Mouse (Mus musculus) neural tube, embryonic 14.5 days (tissue): ENCODE data around the gene Slc7a1. TPM values are rescaled to one million over a fixed set of nuclear protein-coding genes. Genes with fewer than 3 reads are reported as not detected.

Source experiments
- ATAC-seq: fragments of 200-750 bp; cut with Nextera tagmentation; 2 replicates; pipeline ENCODE4 v1.8.0; 2017; ENCODE audit warnings: low read depth, mild to moderate bottlenecking, moderate TSS enrichment, moderate library complexity
- H3K27ac ChIP-seq: fragments of 300-500 bp; sonication (generic); 2 replicates; pipeline ENCODE4 v1.5.1; 2014; ENCODE audit warnings: low read depth, mild to moderate bottlenecking, control low read depth, low read length, moderate library complexity, mixed read lengths
- H3K27me3 ChIP-seq: fragments of 300-500 bp; sonication (generic); 2 replicates; pipeline ENCODE4 v1.6.1; 2014; ENCODE audit warnings: low read length; ENCODE audit not compliant: control insufficient read depth, insufficient read depth
- H3K36me3 ChIP-seq: fragments of 300-500 bp; sonication (generic); 2 replicates; pipeline ENCODE4 v1.6.1; 2014; ENCODE audit warnings: low read length, mixed read lengths; ENCODE audit not compliant: control insufficient read depth, insufficient read depth
- H3K4me1 ChIP-seq: fragments of 300-500 bp; sonication (generic); 2 replicates; pipeline ENCODE4 v1.6.1; 2014; ENCODE audit warnings: low read length; ENCODE audit not compliant: control insufficient read depth, insufficient read depth
- H3K4me2 ChIP-seq: fragments of 300-500 bp; sonication (generic); 2 replicates; pipeline ENCODE4 v1.6.1; 2014; ENCODE audit warnings: mild to moderate bottlenecking, low read depth, low read length, control low read depth
- H3K4me3 ChIP-seq: fragments of 300-500 bp; sonication (generic); 2 replicates; pipeline ENCODE4 v1.5.1; 2014; ENCODE audit warnings: low read depth, low read length, control low read depth, mixed read lengths
- H3K9ac ChIP-seq: fragments of 300-500 bp; sonication (generic); replicated peaks from 2 replicates; pipeline ENCODE4 v1.6.1; 2014; ENCODE audit warnings: low read depth, mild to moderate bottlenecking, control low read depth, low read length, mixed read lengths
- H3K9me3 ChIP-seq: fragments of 300-500 bp; sonication (generic); 2 replicates; pipeline ENCODE4 v1.6.1; 2016; ENCODE audit warnings: low read length; ENCODE audit not compliant: control insufficient read depth
- WGBS: fragments of 180-500 bp; shearing (Covaris S2); extraction: QIAGEN DNeasy Blood & Tissue Kit; methylation state at CpG from one replicate; pipeline ENCODE4 v1.1.7; 2014; 5-methylcytosine and 5-hydroxymethylcytosine counted together
- polyA plus RNA-seq: library from polyadenylated mRNA; unstranded; fragments of >200 nt; fragmentation: Nextera tagmentation; extraction: Ambion mirVana; gene quantifications from 2 replicates; pipeline ENCODE4 v1.2.1, GENCODE M21; 2014

The Slc7a1 gene
- polyA plus RNA-seq = 50.0 and 57.0 TPM in 2 replicates

- ATAC-seq = peak; percentile 96
- Histone ChIP-seq H3K4me2 (peak within 1 kb of the TSS; percentile 89), H3K4me1 (no peaks in the 10 kb centered on the region; the same call in 1 of the 2 replicates), H3K27me3 (no peaks in the 10 kb centered on the region), H3K4me3 (peak within 1 kb of the TSS; percentile 70), H3K27ac (peak within 1 kb of the TSS; percentile 67), H3K36me3 (no peaks in the 10 kb centered on the region), H3K9ac (peak within 1 kb of the TSS; percentile 72), H3K9me3 (no peaks in the 10 kb centered on the region)
- WGBS = 2% methylated on average over 51 of the region's 52 CpGs
These were observed at the start of gene Slc7a1 for GRCm38 (mm10) chr5:148399660-148400443. Gene Slc7a1 (minus strand): TSS chr5:148399904.

DNA sequence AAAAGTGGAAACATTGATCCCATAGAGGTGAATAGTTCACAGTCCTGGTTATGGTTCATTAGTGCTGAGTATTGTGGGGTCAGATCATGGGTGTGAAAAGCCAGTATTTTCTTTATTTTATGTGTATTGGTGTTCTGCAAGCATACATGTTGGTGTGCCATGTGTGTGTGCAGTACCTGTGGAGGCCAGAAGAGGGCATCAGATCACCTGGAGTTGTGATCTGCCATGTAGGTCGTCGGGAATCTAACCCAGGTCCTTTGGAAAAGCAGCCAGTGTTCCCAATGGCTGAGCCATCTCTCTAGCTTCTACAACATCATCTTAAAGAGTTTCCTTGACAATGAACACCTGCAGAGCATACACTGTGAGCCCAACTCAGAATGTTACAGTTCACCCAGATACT is 45.3 kb upstream of the Slc7a1 start:
- no peaks in the 10 kb centered on the region for H3K4me1 ChIP-seq
- no peaks in the 10 kb centered on the region for H3K9me3 ChIP-seq
- 64% methylated on average over 2 of the region's 2 CpGs for WGBS
- ATAC-seq = no peak
- H3K27ac ChIP-seq = no peak overlapping the region
- H3K4me2 ChIP-seq = no peak overlapping the region
- H3K27me3 ChIP-seq = no peaks in the 10 kb centered on the region
- H3K4me3 ChIP-seq = no peak overlapping the region
- H3K36me3 ChIP-seq = no peaks in the 10 kb centered on the region
- no peak overlapping the region for H3K9ac ChIP-seq

GRCm38 (mm10) chr5:148443734-148444133 is 44.0 kb upstream of the Slc7a1 start:
- Histone ChIP-seq H3K4me2 (no peak overlapping the region), H3K4me1 (no peaks in the 10 kb centered on the region), H3K9ac (no peak overlapping the region), H3K4me3 (no peak overlapping the region), H3K36me3 (no peaks in the 10 kb centered on the region), H3K27ac (no peak overlapping the region), H3K27me3 (no peaks in the 10 kb centered on the region), H3K9me3 (no peaks in the 10 kb centered on the region)
- no peak for ATAC-seq
- 71% methylated on average over 5 of the region's 5 CpGs for WGBS

DNA sequence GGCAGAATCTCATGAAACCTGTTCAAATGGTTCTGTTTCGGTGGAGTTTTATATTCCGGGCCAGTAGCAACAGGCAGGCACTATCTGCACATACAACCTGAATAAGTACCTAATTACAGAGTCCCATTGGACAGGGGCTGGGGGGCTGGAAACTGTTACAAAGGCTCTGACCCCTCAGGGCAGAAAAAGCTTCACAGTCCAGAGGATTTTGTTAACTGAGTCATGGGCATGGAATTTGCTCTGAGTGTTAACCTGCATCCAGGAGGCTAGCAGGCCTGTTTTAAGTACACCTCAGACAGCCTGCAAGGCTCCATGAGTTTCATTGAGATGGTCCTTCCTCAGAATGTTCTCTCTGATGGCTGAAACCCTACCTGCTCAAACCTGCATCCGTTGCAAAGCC is 36.0 kb upstream of the Slc7a1 start:
- H3K36me3 ChIP-seq = no peaks in the 10 kb centered on the region
- H3K27me3 ChIP-seq = no peaks in the 10 kb centered on the region
- H3K4me1 ChIP-seq = no peaks in the 10 kb centered on the region
- no peak overlapping the region for H3K4me3 ChIP-seq
- 88% methylated on average over 3 of the region's 3 CpGs for WGBS
- ATAC-seq = no peak
- H3K9ac ChIP-seq = no peak overlapping the region
- no peak overlapping the region for H3K4me2 ChIP-seq
- no peak overlapping the region for H3K27ac ChIP-seq
- no peaks in the 10 kb centered on the region for H3K9me3 ChIP-seq

GRCm38 (mm10) chr5:148432121-148432520 is 32.4 kb upstream of the Slc7a1 start:
- Histone ChIP-seq H3K27ac (no peak overlapping the region), H3K27me3 (no peaks in the 10 kb centered on the region), H3K4me2 (no peak overlapping the region), H3K9me3 (no peaks in the 10 kb centered on the region), H3K9ac (no peak overlapping the region), H3K36me3 (no peaks in the 10 kb centered on the region), H3K4me1 (no peaks in the 10 kb centered on the region), H3K4me3 (no peak overlapping the region)
- no peak for ATAC-seq
- WGBS = 92% methylated on average over 5 of the region's 5 CpGs

- H3K4me3 ChIP-seq = no peak overlapping the region
- H3K27ac ChIP-seq = no peak overlapping the region
- 92% methylated on average over 4 of the region's 4 CpGs for WGBS
- no peaks in the 10 kb centered on the region for H3K4me1 ChIP-seq
- no peak overlapping the region for H3K4me2 ChIP-seq
- H3K9me3 ChIP-seq = no peaks in the 10 kb centered on the region
- H3K36me3 ChIP-seq = no peaks in the 10 kb centered on the region
- H3K27me3 ChIP-seq = no peaks in the 10 kb centered on the region
- no peak overlapping the region for H3K9ac ChIP-seq
- ATAC-seq = no peak
These were observed 29.1 kb upstream of the Slc7a1 start for GRCm38 (mm10) chr5:148428846-148429245.

GRCm38 (mm10) chr5:148425136-148425535 is 25.4 kb upstream of the Slc7a1 start:
- no peaks in the 10 kb centered on the region for H3K27me3 ChIP-seq
- no peak overlapping the region for H3K4me2 ChIP-seq
- ATAC-seq = no peak
- H3K36me3 ChIP-seq = no peaks in the 10 kb centered on the region
- no peaks in the 10 kb centered on the region for H3K9me3 ChIP-seq
- H3K4me1 ChIP-seq = no peaks in the 10 kb centered on the region
- H3K4me3 ChIP-seq = no peak overlapping the region
- 86% methylated on average over 6 of the region's 6 CpGs for WGBS
- no peak overlapping the region for H3K9ac ChIP-seq
- H3K27ac ChIP-seq = no peak overlapping the region

DNA sequence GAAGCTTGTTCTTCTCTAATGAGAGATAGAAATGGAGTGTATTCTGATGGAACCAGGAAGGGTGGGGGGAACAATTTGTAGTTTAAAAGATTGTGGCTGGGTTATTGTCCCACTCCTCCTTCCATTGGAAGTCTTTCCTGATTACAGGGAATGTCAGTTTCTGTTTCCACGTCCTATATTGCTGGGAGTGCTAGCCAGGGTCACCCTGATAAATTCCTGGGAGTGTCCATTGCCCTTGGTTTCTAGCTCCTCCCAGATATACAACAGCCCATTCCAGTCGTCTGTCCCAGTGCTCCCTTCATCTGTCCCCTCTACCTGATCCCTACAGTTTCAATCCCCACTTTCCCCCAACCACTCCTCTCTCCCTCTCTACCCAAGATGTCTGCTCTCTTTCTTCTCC is 21.6 kb upstream of the Slc7a1 start:
- Histone ChIP-seq H3K4me1 (no peaks in the 10 kb centered on the region), H3K27ac (no peak overlapping the region), H3K4me3 (no peak overlapping the region), H3K9me3 (no peaks in the 10 kb centered on the region), H3K9ac (no peak overlapping the region), H3K4me2 (no peak overlapping the region), H3K36me3 (no peaks in the 10 kb centered on the region), H3K27me3 (no peaks in the 10 kb centered on the region)
- ATAC-seq = no peak
- WGBS = 48% methylated on average over 2 of the region's 2 CpGs

- 77% methylated on average over 9 of the region's 9 CpGs for WGBS
- ATAC-seq = no peak
- Histone ChIP-seq H3K4me3 (no peak overlapping the region), H3K36me3 (no peaks in the 10 kb centered on the region), H3K9me3 (no peaks in the 10 kb centered on the region), H3K4me1 (no peaks in the 10 kb centered on the region), H3K27ac (no peak overlapping the region), H3K27me3 (no peaks in the 10 kb centered on the region), H3K9ac (no peak overlapping the region), H3K4me2 (no peak overlapping the region)
These were observed 19.4 kb upstream of the Slc7a1 start for GRCm38 (mm10) chr5:148419112-148419526.
